Mouse (Mus musculus) heart, postnatal 4 days (tissue): ENCODE data around the gene Gm3667. TPM values are rescaled to one million over a fixed set of nuclear protein-coding genes. Genes with fewer than 3 reads are reported as not detected.
"Not testable (repeated sequence)": the region's sequence is repeated elsewhere in the genome, so short reads cannot be mapped to it uniquely, and the experiment has no call there.

ENCODE experiments used
- DNase-seq: peaks from one replicate; pipeline ENCODE4 v3.0.0; 2021
- total RNA-seq, 2 experiments: library from RNA; stranded (reverse); gene quantifications; 2 replicates each; pipeline ENCODE4 v1.2.3; 2021

Gene Gm3667
- under 1 TPM; 0.43 to 0.59 TPM for total RNA-seq

- DNase-seq, result peak; percentile 15
Observed at GRCm38 (mm10) chr14:6889521-6890012, at the start of gene Gm3667. Gene Gm3667, minus strand, starts transcription at chr14:6889962.

GRCm38 (mm10) chr14:6899881-6900280, 10.1 kb upstream of the Gm3667 start:
- DNase-seq, result peak; percentile 3

GRCm38 (mm10) chr14:6888811-6889210, 951 bp downstream of the Gm3667 start:
- DNase-seq, result peak; percentile 16

- not testable (repeated sequence) for DNase-seq
Observed at GRCm38 (mm10) chr14:6840211-6840610, 49.6 kb downstream of the Gm3667 start, which contains the start of gene Gm3642. Gene Gm3642, minus strand, starts transcription at chr14:6840311.

GRCm38 (mm10) chr14:6823297-6823696, 66.5 kb downstream of the Gm3667 start:
- not testable (repeated sequence) for DNase-seq

Other genes starting within 250 kb of the Gm3667 start
- not detected for gene Gm10251, start 205.8 kb downstream of the Gm3667 start, total RNA-seq
- gene Gm8050, start 169.7 kb downstream of the Gm3667 start, total RNA-seq, result not detected
- gene Gm3636, start 147.6 kb downstream of the Gm3667 start, total RNA-seq, result 1 to 10 TPM; 2.8 to 3.6 TPM
- gene Gm8362, start 115.6 kb downstream of the Gm3667 start, total RNA-seq, result under 1 TPM in 1 of 2 experiments, not detected in 1; 0.21 TPM
- not detected for gene Gm3642, start 49.7 kb downstream of the Gm3667 start, total RNA-seq
- not detected for gene Gm6356, start 83.9 kb upstream of the Gm3667 start, total RNA-seq
- under 1 TPM; 0.17 to 0.63 TPM for gene Gm10406, start 137.5 kb upstream of the Gm3667 start, total RNA-seq
- gene Gm3685, start 155.0 kb upstream of the Gm3667 start, total RNA-seq, result not detected
- 1 to 10 TPM in 1 of 2 experiments, under 1 TPM in 1; 0.23 to 1.5 TPM for gene Gm3696, start 210.7 kb upstream of the Gm3667 start, total RNA-seq
- not detected for gene Gm6676, start 235.4 kb upstream of the Gm3667 start, total RNA-seq